Mouse (Mus musculus): ENCODE data around the gene Arhgap9.

GRCm38 (mm10) chr10:127292987-127293538 lies 28.7 kb upstream of the Arhgap9 start:
- no peak for TF ChIP-seq TCF12 (IDR thresholded peaks at IDR 0.05; ENCODE audit: low read depth, low read length)
- TF ChIP-seq POLR2AphosphoS2 (IDR thresholded peaks at IDR 0.05; ENCODE audit: low read depth, low read length), result no peak
- TF ChIP-seq RCOR1 (conservative IDR thresholded peaks at IDR 0.05; ENCODE audit: low read depth, low read length), result no peak
- no peak for TF ChIP-seq CTCF (conservative IDR thresholded peaks at IDR 0.05 in 1 of 2, IDR thresholded peaks at IDR 0.05 in 1 of 2; ENCODE audit: low read depth in 2 of 2, low read length in 2 of 2)
- no peak for TF ChIP-seq UBTF (IDR thresholded peaks at IDR 0.05; ENCODE audit: low read depth, low read length)
- no peak; the same call in 1 of the 2 replicates for TF ChIP-seq POLR2A (IDR thresholded peaks at IDR 0.05; ENCODE audit: low read depth, low read length)
- TF ChIP-seq ZC3H11A (IDR thresholded peaks at IDR 0.05; ENCODE audit: low read depth, low read length), result no peak
- no peak for TF ChIP-seq ZNF384 (IDR thresholded peaks at IDR 0.05; ENCODE audit: low read depth, low read length)
- TF ChIP-seq KAT2A (IDR thresholded peaks at IDR 0.05; ENCODE audit: insufficient replicate concordance, low read length), result no peak
- no peak for TF ChIP-seq EP300 (IDR thresholded peaks at IDR 0.05; ENCODE audit: low read length)
- TF ChIP-seq SMC3 (IDR thresholded peaks at IDR 0.05; ENCODE audit: low read depth, low read length), result no peak
- no peak for TF ChIP-seq USF2 (conservative IDR thresholded peaks at IDR 0.05; ENCODE audit: low read depth, low read length)

Data from CH12.LX (cell line).